Mouse (Mus musculus) megakaryocyte, embryonic 14.5 days (primary cell): Measurements from ENCODE around the gene Traf2.

Source experiments
- FLI1 ChIP-seq: IDR thresholded peaks from 2 replicates; pipeline ENCODE4 v1.6.1; 2012; ENCODE audit warnings: low read length, inconsistent platforms, mixed read lengths
- GATA1 ChIP-seq: IDR thresholded peaks from 3 replicates; pipeline ENCODE4 v1.6.1; 2012; ENCODE audit warnings: mixed read lengths, low read length, inconsistent platforms, borderline replicate concordance

DNA sequence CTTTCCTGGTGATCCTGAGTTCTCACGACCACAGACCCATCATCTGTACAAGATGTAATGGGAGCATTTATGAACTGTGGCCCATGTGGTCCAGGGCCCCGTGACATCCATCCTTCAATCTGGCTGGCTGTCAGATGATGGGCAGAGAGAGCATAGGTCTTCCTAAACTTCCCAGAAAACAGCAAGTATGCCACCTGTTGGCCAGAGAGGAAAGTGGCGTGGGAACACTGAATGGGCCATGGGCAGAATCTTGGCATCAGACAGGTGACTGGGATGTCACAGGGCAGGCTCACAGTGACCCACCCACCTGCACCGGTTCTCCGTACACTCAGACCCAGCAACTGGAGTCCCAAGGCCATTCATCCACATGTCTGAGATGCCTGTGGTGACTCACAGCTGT is 4.4 kb upstream of the Traf2 start:
- no peak for TF ChIP-seq GATA1
- TF ChIP-seq FLI1: no peak
